17 mouse cellular contexts compared by ENCODE assay signal in the genomic region with DNA sequence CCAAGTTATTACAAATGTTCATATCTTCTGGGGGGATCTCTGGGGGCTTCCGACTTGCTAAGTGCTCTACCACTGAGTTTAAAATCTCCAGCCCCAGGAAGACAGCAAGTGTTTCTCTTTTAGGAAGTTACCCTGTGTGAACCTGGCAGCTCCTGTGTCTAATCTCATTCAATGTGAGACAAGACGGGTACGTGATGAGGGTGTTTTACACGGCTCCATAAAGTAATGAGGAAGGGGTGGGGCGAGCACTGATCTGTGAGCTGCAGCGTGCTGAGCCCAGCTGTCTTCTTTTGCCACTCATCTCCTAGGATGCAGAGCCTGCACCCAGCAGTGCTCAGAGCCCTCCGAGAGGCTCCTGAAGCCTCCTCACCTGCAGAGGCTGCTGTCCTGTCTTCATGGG. TPM values are rescaled to one million over a fixed set of nuclear protein-coding genes. Genes with fewer than 3 reads are reported as not detected.
"Had no signal": no experiment of that assay in that cellular context is flagged by ENCODE, and none has a peak within 500 bp of the region (broad histone marks: within the 10 kb centered on the region; RNA-seq: fewer than 3 reads in every experiment).

No protein-coding gene starts in this region.

- H3K9me3 ChIP-seq: liver, embryonic 13.5 days; midbrain, embryonic 13.5 days had no signal

- H3K4me1 ChIP-seq: liver, embryonic 13.5 days; midbrain, embryonic 13.5 days had no signal

- H3K9ac ChIP-seq: liver, embryonic 13.5 days; midbrain, embryonic 13.5 days had no signal

- H3K27me3 ChIP-seq: liver, embryonic 13.5 days; midbrain, embryonic 13.5 days had no signal

- DNase-seq: kidney, postnatal 25 days; layer of hippocampus, postnatal 36 days; liver, embryonic 13.5 days; lung, adult 2 months; lung, postnatal 14 days; right cerebral cortex, adult 18-20 months; right cerebral cortex, postnatal 14 days; right cerebral cortex, postnatal 4 days; thymus, adult 2 months; thymus, postnatal 14 days; thymus, postnatal 4 days had no signal

- H3K4me3 ChIP-seq: left cerebral cortex, adult 2 months; liver, embryonic 13.5 days; midbrain, embryonic 13.5 days had no signal

- ATAC-seq: midbrain, embryonic 13.5 days; midbrain, embryonic 16.5 days had no signal

- H3K4me2 ChIP-seq: liver, embryonic 13.5 days; midbrain, embryonic 13.5 days had no signal

- H3K27ac ChIP-seq: kidney, postnatal 0 days; left cerebral cortex, adult 2 months; liver, embryonic 13.5 days; macrophage; midbrain, embryonic 13.5 days; stomach, postnatal 0 days had no signal

RNA-seq across cellular contexts. Expression of gene Angptl1, which starts 26.4 kb away (rescaled TPM):
- polyA plus RNA-seq: macrophage had no signal
